Mouse (Mus musculus): ENCODE results near the gene Ccdc96. TPM values are rescaled to one million over a fixed set of nuclear protein-coding genes. Genes with fewer than 3 reads are reported as not detected.

The Ccdc96 gene
- polyA plus RNA-seq, 1 experiment from 2014 or later = 0.10 TPM

DNA sequence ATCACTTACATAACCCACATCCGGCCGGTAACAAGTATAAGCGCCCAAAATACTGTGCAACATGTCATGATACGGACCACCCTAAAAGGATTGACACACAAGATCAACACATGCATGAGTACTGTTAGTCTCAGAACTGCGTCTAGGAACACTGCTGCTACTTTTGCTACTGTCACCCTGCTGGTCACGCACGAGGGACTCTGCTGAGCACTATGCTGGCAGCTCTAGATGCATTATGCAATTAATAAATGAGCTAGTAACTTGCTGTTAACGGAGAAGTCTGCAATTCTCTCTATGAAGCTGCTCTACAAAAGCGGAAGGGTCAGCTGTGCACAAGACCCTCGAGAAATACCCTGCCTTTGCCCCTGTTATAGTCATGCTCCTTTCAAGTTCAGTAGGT, 24.0 kb downstream of the Ccdc96 start:
- H3K27me3 ChIP-seq = no peaks in the 10 kb centered on the region
- H3K36me3 ChIP-seq = peaks cover 88% of the 10 kb centered on the region
- no peak overlapping the region for H3K27ac ChIP-seq
- 93% methylated on average over 10 of the region's 10 CpGs for WGBS
- H3K4me2 ChIP-seq = no peak overlapping the region
- H3K9ac ChIP-seq = no peak overlapping the region
- H3K4me1 ChIP-seq = no peaks in the 10 kb centered on the region
- ATAC-seq (ENCODE audit: insufficient number of reproducible peaks, low FRiP score, low TSS enrichment, low read depth) = no peak
- no peaks in the 10 kb centered on the region for H3K9me3 ChIP-seq
- no peak overlapping the region for H3K4me3 ChIP-seq

DNA sequence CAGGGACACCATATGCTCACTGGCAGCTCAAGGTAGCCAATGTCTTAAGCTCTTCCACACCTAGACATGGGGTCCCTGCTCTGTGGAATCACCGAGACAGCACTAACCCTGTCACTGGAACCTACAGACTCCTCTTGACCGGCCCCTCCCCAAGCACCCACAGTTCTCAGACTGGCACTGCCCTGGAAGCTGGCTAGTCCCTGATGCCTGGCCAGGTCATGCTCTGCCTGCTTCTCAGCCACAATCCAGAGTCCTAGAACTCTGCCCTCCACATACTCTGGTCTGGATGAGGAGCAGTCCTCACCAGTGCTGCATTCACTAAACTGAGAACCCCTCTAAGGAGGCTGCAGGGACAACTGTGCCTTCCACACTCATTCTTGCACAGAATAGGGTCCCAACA, 26.6 kb downstream of the Ccdc96 start:
- Histone ChIP-seq H3K4me1 (no peaks in the 10 kb centered on the region), H3K4me3 (no peak overlapping the region), H3K9me3 (no peaks in the 10 kb centered on the region), H3K4me2 (no peak overlapping the region), H3K9ac (no peak overlapping the region), H3K36me3 (peaks cover 84% of the 10 kb centered on the region), H3K27ac (no peak overlapping the region), H3K27me3 (no peaks in the 10 kb centered on the region)
- no peak for ATAC-seq (ENCODE audit: insufficient number of reproducible peaks, low FRiP score, low TSS enrichment, low read depth)
- WGBS = 94% methylated on average over 2 of the region's 2 CpGs

DNA sequence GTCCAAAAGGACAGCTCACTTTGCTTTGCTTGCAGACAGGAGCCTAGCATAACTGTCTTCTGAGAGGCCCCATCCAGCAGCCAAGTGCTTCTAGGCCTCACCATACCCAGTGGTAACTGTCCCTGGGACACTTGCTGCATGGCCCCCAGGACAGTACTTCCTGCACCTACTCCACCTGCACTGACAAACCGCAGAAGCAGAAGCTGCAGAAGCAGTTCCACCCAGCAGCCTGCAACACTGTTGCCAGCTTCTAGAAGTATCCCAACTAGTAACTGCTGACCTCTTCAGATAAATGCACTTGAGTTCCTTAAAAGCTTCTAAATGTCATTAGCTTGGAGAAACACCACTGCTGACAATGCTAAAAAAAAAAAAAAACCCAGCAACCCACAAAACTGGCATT, 30.7 kb downstream of the Ccdc96 start:
- ATAC-seq (ENCODE audit: insufficient number of reproducible peaks, low FRiP score, low TSS enrichment, low read depth) = no peak

DNA sequence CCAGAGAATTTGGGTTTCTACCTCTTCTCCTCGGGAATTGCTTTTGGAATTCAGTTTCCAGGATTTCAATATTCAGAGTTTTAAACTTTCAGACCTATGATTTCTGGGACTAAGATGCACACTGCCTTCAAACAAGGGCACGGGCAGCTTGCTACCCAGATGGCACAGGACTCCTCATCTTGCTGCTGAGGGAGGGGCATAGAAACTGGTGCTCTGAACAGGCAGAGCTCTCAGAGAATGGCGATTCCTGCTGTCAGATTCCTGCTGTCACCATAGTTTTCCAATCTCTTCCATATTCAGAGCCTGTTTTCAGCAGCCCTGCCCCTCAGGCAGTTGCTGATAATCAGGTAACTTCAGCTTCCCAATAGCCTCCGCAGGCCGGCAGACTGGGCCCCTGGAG, 31.2 kb downstream of the Ccdc96 start:
- Histone ChIP-seq H3K4me1 (no peaks in the 10 kb centered on the region), H3K4me2 (no peak overlapping the region), H3K9me3 (no peaks in the 10 kb centered on the region), H3K27me3 (no peaks in the 10 kb centered on the region), H3K4me3 (no peak overlapping the region), H3K36me3 (peaks cover 92% of the 10 kb centered on the region), H3K27ac (no peak overlapping the region), H3K9ac (no peak overlapping the region)
- no peak for ATAC-seq (ENCODE audit: insufficient number of reproducible peaks, low FRiP score, low TSS enrichment, low read depth)
- WGBS = 85% methylated on average over 5 of the region's 5 CpGs

More for the DNA sequence above, 30.7 kb downstream of the Ccdc96 start:
- H3K4me3 ChIP-seq = no peak overlapping the region
- no peaks in the 10 kb centered on the region for H3K4me1 ChIP-seq
- no peak overlapping the region for H3K9ac ChIP-seq
- H3K9me3 ChIP-seq = no peaks in the 10 kb centered on the region
- H3K4me2 ChIP-seq = no peak overlapping the region
- H3K27ac ChIP-seq = no peak overlapping the region
- peaks cover 91% of the 10 kb centered on the region for H3K36me3 ChIP-seq
- H3K27me3 ChIP-seq = no peaks in the 10 kb centered on the region
- WGBS = 91% methylated on average over 1 of the region's 1 CpGs

DNA sequence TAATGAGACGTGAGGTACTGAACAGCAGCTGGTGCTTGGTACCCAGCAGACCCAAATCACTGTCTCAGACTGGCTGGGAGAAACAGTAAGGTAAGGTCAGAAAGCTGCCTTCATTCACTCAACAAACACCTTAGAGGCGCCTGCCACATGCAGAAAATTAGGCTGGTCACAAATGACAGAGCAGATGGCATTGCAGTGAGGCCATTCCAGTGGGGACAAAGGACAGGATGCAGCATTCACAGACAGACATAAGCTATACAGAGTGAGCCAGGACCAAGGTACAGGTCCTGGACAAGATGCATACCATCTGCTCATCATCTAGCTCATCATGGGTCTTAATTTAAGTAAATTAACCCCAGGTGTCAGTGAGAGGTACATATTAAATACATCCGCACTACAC, 33.2 kb downstream of the Ccdc96 start:
- H3K4me2 ChIP-seq = no peak overlapping the region
- no peaks in the 10 kb centered on the region for H3K9me3 ChIP-seq
- no peaks in the 10 kb centered on the region for H3K4me1 ChIP-seq
- 72% methylated on average over 3 of the region's 3 CpGs for WGBS
- no peak overlapping the region for H3K4me3 ChIP-seq
- no peak for ATAC-seq (ENCODE audit: insufficient number of reproducible peaks, low FRiP score, low TSS enrichment, low read depth)
- peaks cover 91% of the 10 kb centered on the region for H3K36me3 ChIP-seq
- H3K27ac ChIP-seq = no peak overlapping the region
- no peaks in the 10 kb centered on the region for H3K27me3 ChIP-seq
- no peak overlapping the region for H3K9ac ChIP-seq

DNA sequence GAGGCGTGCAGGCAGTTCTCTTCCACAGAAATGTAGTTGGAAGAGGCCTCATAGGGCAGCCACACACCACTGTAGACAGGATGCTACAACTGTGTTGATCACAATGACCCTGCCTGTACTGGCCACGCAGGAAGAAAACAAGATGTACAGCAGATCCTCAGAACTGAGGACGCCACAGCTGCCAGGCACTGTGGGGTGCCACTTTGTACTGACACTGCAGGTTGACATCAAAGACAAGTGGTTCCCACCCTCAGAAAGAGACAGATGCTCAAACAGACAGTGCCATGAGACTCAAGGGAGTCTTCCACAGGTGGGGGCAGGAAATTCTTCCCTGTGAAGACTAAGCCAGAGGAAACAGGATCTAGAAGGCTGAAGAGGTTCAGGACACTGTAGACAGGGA, 35.4 kb downstream of the Ccdc96 start:
- no peaks in the 10 kb centered on the region for H3K27me3 ChIP-seq
- H3K4me3 ChIP-seq = no peak overlapping the region
- no peaks in the 10 kb centered on the region for H3K9me3 ChIP-seq
- no peak overlapping the region for H3K9ac ChIP-seq
- no peak overlapping the region for H3K4me2 ChIP-seq
- no peak for ATAC-seq (ENCODE audit: insufficient number of reproducible peaks, low FRiP score, low TSS enrichment, low read depth)
- WGBS = 74% methylated on average over 3 of the region's 3 CpGs
- H3K36me3 ChIP-seq = peaks cover 81% of the 10 kb centered on the region
- no peak overlapping the region for H3K27ac ChIP-seq
- no peaks in the 10 kb centered on the region for H3K4me1 ChIP-seq

DNA sequence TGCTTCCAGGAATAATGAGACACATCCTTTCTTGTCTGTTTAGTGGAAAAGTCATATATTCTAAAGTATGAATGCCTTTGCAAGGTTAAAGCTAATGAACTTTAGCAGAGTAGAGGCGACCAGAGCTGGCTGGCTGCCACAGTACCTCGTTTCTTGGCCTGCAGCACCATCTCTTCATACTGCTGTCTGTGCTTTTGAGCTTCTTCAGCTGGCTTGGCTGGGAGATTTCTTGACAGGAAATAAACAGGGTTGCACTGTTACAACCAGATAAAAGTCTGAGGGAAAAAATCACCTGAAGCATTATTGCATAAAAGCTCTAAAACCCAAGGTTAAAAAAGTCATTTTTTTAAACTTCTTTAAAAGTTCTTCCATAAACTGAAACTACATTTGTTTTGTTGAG, 38.4 kb downstream of the Ccdc96 start:
- no peak overlapping the region for H3K4me3 ChIP-seq
- H3K4me2 ChIP-seq = no peak overlapping the region
- H3K36me3 ChIP-seq = peaks cover 52% of the 10 kb centered on the region
- H3K9me3 ChIP-seq = no peaks in the 10 kb centered on the region
- no peak for ATAC-seq (ENCODE audit: insufficient number of reproducible peaks, low FRiP score, low TSS enrichment, low read depth)
- no peaks in the 10 kb centered on the region for H3K4me1 ChIP-seq
- 71% methylated on average over 2 of the region's 2 CpGs for WGBS
- H3K27ac ChIP-seq = no peak overlapping the region
- H3K27me3 ChIP-seq = no peaks in the 10 kb centered on the region
- no peak overlapping the region for H3K9ac ChIP-seq

DNA sequence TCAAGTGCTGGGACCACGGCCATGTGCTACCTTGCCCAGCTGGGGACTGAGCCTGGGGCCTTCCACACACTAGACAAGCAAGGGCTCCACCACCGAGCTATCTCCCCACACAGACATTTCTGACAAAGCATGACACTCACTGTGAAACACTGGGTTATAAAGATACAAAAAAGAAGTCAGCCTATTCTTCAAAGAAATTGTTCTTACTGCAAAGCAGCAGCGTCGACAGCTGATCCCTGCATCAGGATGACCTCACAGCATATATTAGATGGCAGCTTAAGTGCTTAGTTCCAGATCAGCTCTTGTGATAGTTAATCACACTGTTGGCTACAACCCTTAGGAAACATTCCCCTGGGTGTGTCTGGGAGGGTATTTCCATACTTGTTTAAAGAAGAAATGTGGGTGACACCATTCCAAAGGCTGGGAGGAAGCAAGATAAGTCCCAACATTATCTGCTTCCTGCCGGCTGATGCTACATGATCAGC, 38.9 kb downstream of the Ccdc96 start:
- H3K4me2 ChIP-seq = no peak overlapping the region
- no peak overlapping the region for H3K4me3 ChIP-seq
- ATAC-seq (ENCODE audit: insufficient number of reproducible peaks, low FRiP score, low TSS enrichment, low read depth) = no peak
- H3K27me3 ChIP-seq = no peaks in the 10 kb centered on the region
- H3K27ac ChIP-seq = no peak overlapping the region
- H3K4me1 ChIP-seq = peaks cover 3% of the 10 kb centered on the region; the same call in 1 of the 2 replicates
- no peak overlapping the region for H3K9ac ChIP-seq
- 75% methylated on average over 5 of the region's 5 CpGs for WGBS
- peaks cover 48% of the 10 kb centered on the region for H3K36me3 ChIP-seq
- H3K9me3 ChIP-seq = no peaks in the 10 kb centered on the region

DNA sequence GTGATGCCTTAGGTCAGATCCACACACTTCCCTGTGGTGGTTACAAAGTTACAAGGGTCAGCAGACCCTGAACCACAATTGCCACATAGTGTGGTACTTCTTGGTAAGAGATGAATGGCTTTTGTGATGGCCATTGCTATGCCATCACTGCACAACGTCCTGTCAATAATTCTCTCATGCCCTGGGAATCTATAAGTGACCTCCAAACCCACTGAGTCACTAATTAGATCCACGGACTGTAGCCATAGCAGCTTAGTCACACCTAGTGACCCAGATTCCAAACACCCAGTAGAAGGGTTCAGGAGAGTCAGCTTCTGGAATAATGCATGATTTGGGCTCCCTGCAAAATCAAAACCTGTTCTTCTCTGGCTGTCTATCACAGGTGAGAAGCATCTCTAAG, 40.8 kb downstream of the Ccdc96 start:
- no peak overlapping the region for H3K4me3 ChIP-seq
- peaks cover 17% of the 10 kb centered on the region for H3K4me1 ChIP-seq
- no peaks in the 10 kb centered on the region for H3K9me3 ChIP-seq
- peaks cover 29% of the 10 kb centered on the region for H3K36me3 ChIP-seq
- H3K4me2 ChIP-seq = no peak overlapping the region
- 75% methylated on average over 2 of the region's 2 CpGs for WGBS
- H3K27ac ChIP-seq = no peak overlapping the region
- ATAC-seq (ENCODE audit: insufficient number of reproducible peaks, low FRiP score, low TSS enrichment, low read depth) = no peak
- H3K9ac ChIP-seq = no peak overlapping the region
- H3K27me3 ChIP-seq = no peaks in the 10 kb centered on the region

DNA sequence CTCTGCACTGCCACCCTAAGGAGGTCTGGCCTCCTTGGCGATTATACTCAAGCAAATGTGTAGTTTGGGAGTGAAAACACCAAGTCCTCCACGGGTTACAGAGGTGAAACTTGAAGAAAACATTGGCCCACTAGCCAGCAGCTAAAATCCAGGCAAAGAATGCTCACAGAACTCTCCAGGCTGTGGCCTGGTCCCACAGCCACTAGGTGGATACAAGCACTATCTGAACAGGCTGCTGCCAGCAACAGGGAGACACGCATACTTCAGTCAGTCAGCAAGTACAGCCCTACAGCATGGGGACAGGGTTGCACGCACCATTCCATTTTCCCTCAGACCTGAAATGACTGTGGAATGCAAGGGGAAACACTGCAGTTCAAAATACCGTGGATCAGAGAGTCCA, 41.9 kb downstream of the Ccdc96 start:
- no peaks in the 10 kb centered on the region for H3K9me3 ChIP-seq
- ATAC-seq (ENCODE audit: insufficient number of reproducible peaks, low FRiP score, low TSS enrichment, low read depth) = no peak
- no peak overlapping the region for H3K27ac ChIP-seq
- no peak overlapping the region for H3K4me3 ChIP-seq
- H3K9ac ChIP-seq = no peak overlapping the region
- peaks cover 20% of the 10 kb centered on the region for H3K36me3 ChIP-seq
- H3K4me2 ChIP-seq = no peak overlapping the region
- H3K27me3 ChIP-seq = no peaks in the 10 kb centered on the region
- peaks cover 21% of the 10 kb centered on the region for H3K4me1 ChIP-seq
- WGBS = 72% methylated on average over 5 of the region's 5 CpGs

DNA sequence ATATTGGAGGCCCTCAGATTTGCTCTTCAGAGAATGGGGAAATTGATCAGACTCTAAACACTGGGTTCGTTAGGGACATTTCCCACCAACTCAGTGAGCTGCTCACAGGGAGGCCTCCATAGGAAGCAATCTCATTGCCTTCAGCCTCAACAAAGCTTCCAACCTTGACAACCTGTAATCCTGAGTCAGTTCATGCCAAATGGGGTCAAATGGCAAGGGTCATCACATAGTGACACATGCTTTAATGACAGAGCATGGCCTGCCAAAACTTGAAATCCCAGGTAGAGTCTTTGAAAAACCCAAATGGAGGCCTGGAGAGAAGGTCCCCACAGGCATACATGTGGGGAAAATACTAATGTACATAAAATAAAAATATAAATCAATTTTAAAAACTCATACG, 42.5 kb downstream of the Ccdc96 start:
- Histone ChIP-seq H3K9me3 (no peaks in the 10 kb centered on the region), H3K36me3 (peaks cover 13% of the 10 kb centered on the region), H3K9ac (no peak overlapping the region), H3K4me1 (peaks cover 21% of the 10 kb centered on the region), H3K27me3 (no peaks in the 10 kb centered on the region), H3K4me3 (no peak overlapping the region), H3K4me2 (no peak overlapping the region), H3K27ac (no peak overlapping the region)
- 78% methylated on average over 2 of the region's 2 CpGs for WGBS
- no peak for ATAC-seq (ENCODE audit: insufficient number of reproducible peaks, low FRiP score, low TSS enrichment, low read depth)

DNA sequence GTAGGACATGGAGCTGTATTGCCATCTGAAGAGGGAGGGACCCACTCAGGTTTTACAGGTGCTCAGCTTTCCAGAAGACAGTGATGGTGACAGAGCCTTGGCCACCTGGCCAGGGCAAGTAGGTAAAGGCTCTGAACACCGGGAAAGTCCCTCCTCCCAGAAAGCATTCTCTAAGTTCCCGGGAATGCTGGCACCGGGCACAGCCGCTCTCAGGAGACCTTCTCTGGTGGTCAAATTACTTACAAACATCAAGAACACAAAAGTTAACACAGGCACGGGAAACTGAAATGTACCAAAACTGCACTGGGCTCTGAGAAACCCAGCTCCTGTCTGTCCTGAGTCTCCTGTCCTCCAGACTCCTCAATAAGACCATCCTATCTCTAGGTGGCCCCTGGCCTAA, 45.3 kb downstream of the Ccdc96 start:
- Histone ChIP-seq H3K9me3 (no peaks in the 10 kb centered on the region), H3K27ac (peak overlapping the region; percentile 84), H3K4me1 (peaks cover 21% of the 10 kb centered on the region), H3K27me3 (no peaks in the 10 kb centered on the region), H3K4me3 (peak overlapping the region; percentile 95), H3K4me2 (peak overlapping the region; percentile 74), H3K36me3 (0 out of 2 replicates have a peak, but pooled peaks cover 2% of the 10 kb centered on the region), H3K9ac (peak overlapping the region; percentile 90)
- ATAC-seq (ENCODE audit: insufficient number of reproducible peaks, low FRiP score, low TSS enrichment, low read depth) = no peak
- 5% methylated on average over 5 of the region's 5 CpGs for WGBS

DNA sequence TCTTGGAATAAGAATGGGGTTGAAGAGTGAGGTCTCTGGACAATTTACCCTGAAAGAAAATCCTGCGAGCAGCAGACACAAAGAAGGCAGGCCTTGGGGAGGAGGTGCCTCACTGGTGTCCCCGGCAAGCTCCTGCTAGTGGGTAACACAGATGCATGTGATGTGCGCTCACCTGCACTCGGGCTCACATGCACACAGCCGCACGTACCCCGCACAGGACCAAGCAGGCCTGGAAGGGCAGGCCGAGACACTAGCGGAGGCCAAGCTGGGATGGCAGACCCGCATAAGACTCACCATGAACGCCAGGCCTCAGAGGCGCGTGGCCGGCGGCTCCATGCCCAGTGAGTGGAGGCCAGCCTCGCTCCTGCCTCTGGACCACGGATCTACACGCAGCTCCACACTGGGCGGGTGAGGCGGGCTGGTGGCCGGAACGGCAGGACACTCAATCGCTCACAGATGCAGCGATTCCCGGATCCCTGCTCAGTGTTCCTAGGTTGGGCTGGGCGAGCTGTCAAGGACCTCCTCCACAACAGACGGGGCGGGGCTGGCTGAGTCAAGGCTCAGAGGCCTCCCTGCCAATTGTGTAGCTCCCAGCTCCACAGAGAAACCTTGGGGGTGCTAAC, 45.9 kb downstream of the Ccdc96 start:
- under 1% methylated on average over 28 of the region's 28 CpGs for WGBS
- no peaks in the 10 kb centered on the region for H3K27me3 ChIP-seq
- H3K4me1 ChIP-seq = peaks cover 21% of the 10 kb centered on the region
- peak overlapping the region; percentile 84 for H3K27ac ChIP-seq
- no peaks in the 10 kb centered on the region for H3K9me3 ChIP-seq
- H3K4me2 ChIP-seq = peak overlapping the region; percentile 74
- H3K36me3 ChIP-seq = no peaks in the 10 kb centered on the region
- peak overlapping the region; percentile 95 for H3K4me3 ChIP-seq
- ATAC-seq (ENCODE audit: insufficient number of reproducible peaks, low FRiP score, low TSS enrichment, low read depth) = peak; percentile 95
- H3K9ac ChIP-seq = peak overlapping the region; percentile 90
